Mouse (Mus musculus): ENCODE data around the gene Rps15.

GRCm38 (mm10) chr10:80250059-80250458, 42.2 kb upstream of the Rps15 start:
- no peak for TF ChIP-seq POLR2A (IDR thresholded peaks at IDR 0.05; ENCODE audit: borderline replicate concordance, low read depth, low read length)
- no peak for TF ChIP-seq CTCF (IDR thresholded peaks at IDR 0.05; ENCODE audit: low read depth, low read length)
